Mouse (Mus musculus) embryo, embryonic 9.5 days (tissue): ENCODE results near the gene Pnliprp1.

Source experiments
- DNase-seq: peaks from one replicate; pipeline ENCODE4 v3.0.0-alpha.2; 2017; ENCODE audit errors: extremely low spot score

Pnliprp1 gene

GRCm38 (mm10) chr19:58776461-58776860, 47.8 kb downstream of the Pnliprp1 start:
- no peak for DNase-seq

- no peak for DNase-seq
Observed at GRCm38 (mm10) chr19:58781566-58781965, 52.9 kb downstream of the Pnliprp1 start.

- DNase-seq = no peak
Observed at GRCm38 (mm10) chr19:58783938-58784337, 55.3 kb downstream of the Pnliprp1 start.

- no peak for DNase-seq
Observed at GRCm38 (mm10) chr19:58789194-58789593, 60.5 kb downstream of the Pnliprp1 start.
